Mouse (Mus musculus) megakaryocyte, adult 5-6 weeks (primary cell): ENCODE data around the gene Trpm8. TPM values are rescaled to one million over a fixed set of nuclear protein-coding genes. Genes with fewer than 3 reads are reported as not detected.

Source experiments
- ATAC-seq: 2 replicates; pipeline ENCODE4 v1.8.0; 2016; ENCODE audit warnings: mild to moderate bottlenecking, inconsistent platforms; ENCODE audit not compliant: poor library complexity, severe bottlenecking
- total RNA-seq, 2 experiments: library from RNA; stranded (forward) in 1 of 2; stranded (reverse) in 1 of 2; fragments of 153-499, 151-499 nt in 1 of 2; fragments of 221-1000, 200-1000 nt in 1 of 2; gene quantifications; 2 replicates each; pipeline versions ENCODE4 v1.2.3 to v1.2.4; 2015 to 2017

Gene Trpm8
- total RNA-seq, 2 experiments from 2014 or later, result not detected

DNA sequence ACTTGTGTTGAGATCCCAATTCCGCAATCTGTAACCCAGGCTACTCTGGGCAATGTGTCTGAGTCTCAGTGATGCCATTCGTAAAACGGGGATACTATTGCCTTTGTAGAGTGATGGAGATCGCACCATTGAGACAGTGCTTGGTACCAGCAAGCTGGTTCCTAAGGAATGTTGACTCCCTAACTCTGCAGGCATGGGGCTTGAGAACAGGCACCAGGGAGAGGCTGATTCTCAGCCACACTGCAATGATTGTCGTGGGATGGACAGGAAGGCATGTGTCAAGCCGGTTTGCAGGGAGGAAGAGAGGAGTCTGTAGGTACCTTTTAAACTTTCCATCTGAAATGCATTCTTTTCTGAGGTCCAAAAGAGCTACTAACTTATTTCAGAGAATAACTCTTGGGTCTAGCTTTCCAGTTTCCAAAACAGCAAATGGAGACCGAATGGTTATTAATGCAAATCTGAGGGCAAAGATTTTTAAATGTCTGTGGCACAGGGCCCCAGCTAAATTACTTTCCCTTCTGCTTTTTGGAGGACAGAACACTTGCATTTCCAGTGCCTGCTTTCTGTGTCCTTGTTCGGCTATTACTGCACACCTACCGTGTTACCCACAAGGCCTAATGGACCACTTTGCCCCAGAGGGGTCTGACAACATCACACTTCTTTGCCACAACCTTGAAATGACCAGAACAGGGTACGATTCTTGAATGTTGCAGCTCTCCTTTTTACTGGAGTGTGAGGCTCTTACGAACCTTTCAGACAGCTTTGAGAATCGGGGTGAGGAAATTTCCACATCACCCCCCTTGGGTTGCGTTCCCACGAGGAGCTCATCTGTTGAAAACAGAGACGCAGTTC lies 6.1 kb downstream of the Trpm8 start:
- peak; percentile 43 for ATAC-seq

GRCm38 (mm10) chr1:88284228-88284945 lies 6.9 kb downstream of the Trpm8 start:
- peak; percentile 6; the same call in 1 of the 2 replicates for ATAC-seq

DNA sequence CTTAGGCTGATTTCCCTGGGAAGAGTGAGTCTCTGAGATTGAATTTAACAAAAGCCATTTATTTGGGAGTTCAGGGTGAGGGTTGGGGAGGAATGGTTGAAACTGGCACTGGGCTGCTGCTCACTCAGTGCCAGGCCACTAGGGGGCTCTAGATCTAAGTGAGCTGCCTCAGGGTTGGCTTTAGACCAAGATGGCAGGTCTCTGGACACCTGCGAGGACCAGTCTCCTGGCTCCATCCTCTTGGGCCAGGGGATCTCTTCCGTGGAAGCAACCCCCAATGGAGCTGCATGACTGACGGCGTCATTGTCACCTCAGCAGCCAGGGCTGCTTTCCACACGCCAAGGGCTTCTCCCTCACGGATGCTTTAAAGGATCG lies 7.5 kb downstream of the Trpm8 start:
- peak; percentile 40 for ATAC-seq

DNA sequence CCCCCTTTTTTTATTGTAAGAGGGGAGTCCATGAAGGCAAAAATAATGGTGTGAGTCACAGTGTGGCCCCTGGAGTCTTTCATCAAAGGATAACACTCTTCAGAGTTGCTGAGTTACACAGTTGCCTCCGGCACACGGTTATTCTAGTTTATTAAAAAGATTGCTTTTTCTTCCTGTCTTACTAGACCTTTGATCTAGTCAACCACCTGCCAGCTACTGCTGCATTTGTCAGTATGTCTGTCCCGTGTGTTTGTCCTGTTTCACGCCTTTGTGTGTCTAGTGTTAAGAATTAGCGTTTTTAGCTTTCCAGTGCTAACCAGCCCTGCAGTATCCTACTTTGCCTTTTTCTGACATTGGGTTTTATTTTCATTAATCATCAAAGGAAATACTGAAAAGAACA lies 8.2 kb downstream of the Trpm8 start:
- no peak for ATAC-seq

DNA sequence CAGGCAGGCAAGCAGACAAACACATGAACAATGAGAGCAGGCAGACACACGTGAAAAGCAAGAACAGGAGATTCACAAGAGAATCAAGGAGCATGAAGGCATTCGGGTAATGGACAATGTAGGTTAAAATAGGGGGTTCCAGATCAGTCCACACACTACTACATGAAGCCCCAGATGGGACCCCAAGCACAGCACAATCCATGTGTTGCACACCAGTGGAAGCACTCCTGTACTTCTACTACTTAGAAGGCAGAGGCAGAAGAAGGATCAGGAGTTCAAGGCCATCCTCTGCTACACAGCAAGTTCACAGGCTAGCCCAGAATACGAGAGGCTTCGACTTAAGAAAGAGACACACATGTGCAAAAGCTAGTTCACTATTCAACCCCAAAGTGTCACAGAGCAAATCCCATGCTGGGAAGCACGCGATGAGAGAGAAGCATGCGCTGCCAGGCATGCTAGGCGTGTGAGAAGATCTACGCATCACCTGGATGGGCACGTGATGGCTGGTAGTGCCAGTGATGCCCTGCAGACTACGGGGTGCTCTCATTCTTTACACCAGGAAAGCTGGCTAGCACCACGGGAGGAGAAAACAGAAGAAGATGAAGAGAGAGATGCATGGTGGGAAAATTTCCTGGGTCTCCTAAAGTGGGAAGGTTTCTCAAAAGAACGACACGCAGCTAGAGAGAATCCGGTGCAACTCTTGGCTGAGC lies 8.8 kb downstream of the Trpm8 start:
- ATAC-seq, result no peak

DNA sequence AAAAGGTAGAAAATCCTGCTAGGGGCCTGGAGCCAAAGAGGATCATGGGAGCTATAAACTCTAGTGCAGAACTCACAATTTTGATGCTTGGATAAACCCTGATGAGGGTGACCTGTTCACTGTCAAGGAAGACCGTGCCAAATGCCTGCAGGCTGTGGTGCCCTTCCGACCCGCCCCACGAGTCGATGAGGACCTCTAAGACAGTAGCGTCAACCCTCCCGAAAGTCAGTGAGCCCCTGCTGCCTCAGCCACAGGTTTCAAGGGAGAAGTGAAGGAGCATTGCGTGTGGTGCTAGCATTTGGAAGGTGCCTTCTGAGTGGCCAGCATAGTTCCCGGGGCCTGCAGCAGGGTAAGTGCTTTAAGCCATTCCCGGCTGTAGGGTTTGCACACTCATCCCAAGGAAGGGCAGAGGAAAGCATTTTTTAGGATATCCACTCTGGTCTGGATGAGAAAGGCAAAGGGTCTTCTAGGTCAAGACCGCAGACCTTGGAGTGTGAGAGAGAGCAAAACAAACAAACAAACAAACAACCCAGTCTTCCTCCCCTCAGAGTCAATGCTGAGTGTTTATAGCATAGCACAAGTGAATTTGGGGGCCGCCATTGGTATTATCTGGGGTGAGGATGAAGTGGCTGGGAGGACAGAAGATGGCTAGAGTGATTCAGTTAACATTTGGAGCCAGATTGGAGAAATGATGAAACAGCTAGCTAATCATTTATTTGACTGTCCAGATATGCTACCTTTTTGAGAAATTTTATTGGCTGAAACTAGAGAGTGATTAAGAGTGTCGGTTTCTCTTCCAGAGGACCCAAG lies 9.6 kb downstream of the Trpm8 start:
- ATAC-seq, result no peak

DNA sequence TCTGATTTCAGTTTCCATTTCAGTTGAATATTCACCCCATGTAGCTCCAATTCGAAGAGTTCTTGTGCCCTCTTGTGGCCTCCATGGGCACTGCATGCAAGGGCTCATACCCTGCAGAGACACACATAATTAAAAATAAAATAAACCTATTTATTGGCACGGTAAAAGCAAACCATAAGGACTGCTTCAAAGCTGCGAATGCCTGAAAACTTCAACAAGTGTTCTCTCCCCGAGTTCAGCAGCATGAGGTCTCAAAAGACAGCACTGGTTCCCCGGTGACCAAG lies 10.2 kb downstream of the Trpm8 start:
- peak; percentile 39 for ATAC-seq

GRCm38 (mm10) chr1:88288056-88288788 lies 10.8 kb downstream of the Trpm8 start:
- ATAC-seq, result no peak

DNA sequence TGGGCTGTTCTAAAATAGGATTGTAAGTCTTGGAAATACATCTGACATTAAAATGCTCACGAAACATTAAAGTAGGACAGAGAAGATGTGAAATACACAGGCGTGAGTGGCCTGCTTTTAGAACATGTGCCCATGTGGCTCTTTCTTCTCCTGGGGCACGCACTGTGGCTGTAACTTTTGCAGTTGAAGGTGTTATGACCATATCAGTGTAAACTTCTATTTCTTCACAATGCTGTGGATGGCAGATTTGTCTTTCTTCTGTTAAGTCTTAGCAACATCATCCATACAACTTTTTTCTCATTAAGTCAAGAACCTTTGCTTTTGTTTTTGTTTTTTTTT lies 11.3 kb downstream of the Trpm8 start:
- no peak for ATAC-seq

DNA sequence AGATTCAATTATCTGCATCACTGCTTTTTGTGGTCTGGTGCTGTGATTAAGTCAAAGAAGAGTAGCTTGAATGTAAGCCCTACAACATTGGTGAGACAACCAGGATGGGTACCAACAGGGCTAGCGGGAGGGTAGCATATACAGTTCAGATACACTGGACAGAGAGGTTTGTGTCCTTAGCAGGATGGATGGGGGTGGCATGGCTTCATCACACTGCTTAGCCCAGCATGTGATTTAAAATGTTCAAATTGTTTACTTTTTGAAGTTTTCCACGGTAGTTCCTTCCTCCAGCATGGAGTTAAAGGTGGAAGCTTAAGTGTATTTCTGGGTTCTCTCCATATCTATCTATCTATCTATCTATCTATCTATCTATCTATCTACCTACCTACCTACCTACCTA lies 11.7 kb downstream of the Trpm8 start:
- ATAC-seq, result no peak

DNA sequence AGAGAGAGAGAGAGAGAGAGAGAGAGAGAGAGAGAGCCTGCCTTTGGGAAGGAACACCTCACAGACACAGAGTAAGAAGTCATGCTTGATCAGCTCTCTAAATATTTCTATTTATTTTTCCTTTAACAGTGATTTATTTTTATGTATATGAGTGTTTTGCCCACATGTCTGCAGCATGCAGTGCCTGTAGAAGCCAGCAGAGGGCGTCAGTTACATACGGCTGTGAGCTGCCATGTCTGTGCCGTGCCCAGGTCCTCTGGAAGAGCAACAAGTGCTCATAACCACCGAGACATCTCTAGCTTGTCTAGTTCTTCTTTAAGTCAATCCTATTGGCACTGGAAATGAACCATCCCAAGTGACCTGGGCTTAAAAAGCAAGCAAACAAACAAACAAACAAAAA lies 12.5 kb downstream of the Trpm8 start:
- peak; percentile 48 for ATAC-seq

- ATAC-seq, result no peak
Observed at GRCm38 (mm10) chr1:88290511-88290910, 13.1 kb downstream of the Trpm8 start.

- ATAC-seq, result no peak
Observed at GRCm38 (mm10) chr1:88291409-88292005, 14.0 kb downstream of the Trpm8 start.

- ATAC-seq, result no peak
Observed at GRCm38 (mm10) chr1:88292057-88292456, 14.6 kb downstream of the Trpm8 start.

- no peak for ATAC-seq
Observed at GRCm38 (mm10) chr1:88294650-88295049, 17.2 kb downstream of the Trpm8 start.

- ATAC-seq, result no peak
Observed at GRCm38 (mm10) chr1:88296171-88296920, 18.9 kb downstream of the Trpm8 start.

GRCm38 (mm10) chr1:88297480-88298258 lies 20.2 kb downstream of the Trpm8 start:
- ATAC-seq, result no peak

DNA sequence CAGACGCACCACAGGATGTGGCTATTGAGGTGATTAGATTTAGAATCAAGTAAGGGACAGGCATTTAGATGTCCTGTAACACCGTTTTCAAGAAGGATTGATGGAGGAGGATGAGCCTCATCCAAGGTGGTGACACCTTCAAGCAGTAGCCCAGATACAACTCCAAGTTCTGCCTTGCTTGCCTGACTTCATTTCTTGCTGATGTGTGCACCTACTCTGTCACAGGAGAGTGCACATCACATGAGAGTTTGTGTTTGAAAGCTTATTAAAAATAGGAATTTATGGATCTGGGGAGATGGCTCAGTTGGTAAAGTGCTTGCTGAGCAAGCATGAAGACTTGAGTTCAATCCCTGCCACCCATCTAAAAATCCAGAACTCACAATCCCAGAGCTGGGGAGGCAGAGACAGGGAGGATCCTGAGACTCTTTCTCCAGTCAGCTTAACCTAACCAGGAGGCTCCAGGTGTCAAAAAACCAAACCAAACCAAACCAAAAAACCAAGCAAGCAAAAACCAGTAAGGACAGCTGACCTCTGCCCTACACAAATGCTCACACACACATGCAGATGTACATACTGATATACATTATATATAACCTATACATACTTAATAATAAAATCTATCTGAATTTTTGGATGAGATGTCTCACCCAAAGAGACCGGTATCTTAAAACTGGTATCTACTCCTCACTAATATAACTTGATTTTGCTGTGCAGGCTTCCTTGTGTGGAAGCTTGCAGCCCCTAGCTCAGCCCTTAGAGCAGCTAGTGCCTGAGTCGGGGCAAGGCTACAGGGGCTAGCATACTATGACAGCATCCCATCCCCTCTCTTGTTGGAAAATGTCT lies 21.4 kb downstream of the Trpm8 start:
- no peak for ATAC-seq
